Mouse (Mus musculus) forebrain, embryonic 13.5 days (tissue): ENCODE data around the gene Epha3. TPM values are rescaled to one million over a fixed set of nuclear protein-coding genes. Genes with fewer than 3 reads are reported as not detected.

Experiments used
- ATAC-seq: fragments of 200-750 bp; cut with Nextera tagmentation; 2 replicates; pipeline ENCODE4 v1.8.0; 2017
- H3K27ac ChIP-seq: fragments of 300-500 bp; sonication (generic); 2 replicates; pipeline ENCODE4 v1.5.1; 2015; ENCODE audit warnings: inconsistent platforms, mild to moderate bottlenecking, moderate library complexity
- H3K27me3 ChIP-seq: fragments of 300-500 bp; sonication (generic); 2 replicates; pipeline ENCODE4 v1.6.1; 2015; ENCODE audit warnings: mild to moderate bottlenecking, inconsistent platforms
- H3K36me3 ChIP-seq: fragments of 300-500 bp; sonication (generic); 2 replicates; pipeline ENCODE4 v1.6.1; 2015; ENCODE audit warnings: mild to moderate bottlenecking, inconsistent platforms; ENCODE audit not compliant: poor library complexity, severe bottlenecking
- H3K4me1 ChIP-seq: fragments of 300-500 bp; sonication (generic); 2 replicates; pipeline ENCODE4 v1.6.1; 2015; ENCODE audit warnings: inconsistent platforms
- H3K4me2 ChIP-seq: fragments of 300-500 bp; sonication (generic); 2 replicates; pipeline ENCODE4 v1.6.1; 2015; ENCODE audit warnings: inconsistent platforms, mild to moderate bottlenecking, moderate library complexity
- H3K4me3 ChIP-seq: fragments of 300-500 bp; sonication (generic); 2 replicates; pipeline ENCODE4 v1.5.1; 2015; ENCODE audit warnings: mild to moderate bottlenecking, inconsistent platforms
- H3K9ac ChIP-seq: fragments of 300-500 bp; sonication (generic); 2 replicates; pipeline ENCODE4 v1.6.1; 2015; ENCODE audit warnings: mild to moderate bottlenecking, inconsistent platforms
- H3K9me3 ChIP-seq: fragments of 300-500 bp; sonication (generic); replicated peaks from 2 replicates; pipeline ENCODE4 v1.6.1; 2016; ENCODE audit warnings: inconsistent platforms
- WGBS: fragments of 180-500 bp; shearing (Covaris S2); methylation state at CpG from one replicate; pipeline ENCODE4 v1.1.7; 2015; 5-methylcytosine and 5-hydroxymethylcytosine counted together
- polyA plus RNA-seq: library from polyadenylated mRNA; unstranded; fragments of >200 nt; fragmentation: Nextera tagmentation; extraction: Ambion mirVana; gene quantifications from 2 replicates; pipeline ENCODE4 v1.2.1, GENCODE M21; 2015

Gene Epha3
- polyA plus RNA-seq, 1 experiment from 2014 or later, result 86.5 TPM

DNA sequence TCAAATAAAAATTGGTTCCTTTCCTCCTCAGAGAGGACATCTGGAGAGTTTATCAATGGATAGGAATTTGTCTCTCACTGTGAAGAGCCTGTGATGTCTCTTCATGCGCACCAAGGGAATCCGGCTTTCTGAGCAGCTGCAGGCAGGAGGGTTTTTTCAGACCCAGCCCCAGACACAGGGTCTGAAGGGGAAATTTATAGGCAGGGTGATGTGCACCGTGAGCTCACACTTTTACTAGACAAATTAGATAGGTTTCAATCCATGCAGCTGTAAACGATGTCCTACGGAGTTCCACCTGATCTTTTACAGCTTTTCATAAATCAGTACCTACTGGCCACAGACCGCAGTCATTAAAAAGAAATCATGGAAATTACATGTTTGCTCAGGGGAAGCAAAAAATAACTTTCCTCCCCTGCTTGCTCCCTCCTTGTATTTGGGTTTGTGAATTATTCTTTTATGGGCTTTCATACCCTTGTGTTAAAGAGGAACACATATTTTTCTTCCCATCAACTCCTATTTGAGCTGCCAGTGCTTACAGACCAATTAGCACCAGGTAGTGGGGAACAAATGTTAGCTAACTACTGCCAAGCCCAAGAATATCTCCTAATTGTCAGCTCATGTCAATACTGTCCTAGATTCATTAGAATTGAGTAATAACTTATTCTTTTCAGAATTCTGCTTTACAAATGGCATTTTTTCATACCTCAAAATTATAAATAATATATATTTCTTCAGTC, 307.4 kb downstream of the Epha3 start:
- Histone ChIP-seq H3K9ac (no peak overlapping the region), H3K27me3 (no peaks in the 10 kb centered on the region), H3K4me1 (no peaks in the 10 kb centered on the region; the same call in 1 of the 2 replicates), H3K4me3 (no peak overlapping the region), H3K4me2 (no peak overlapping the region), H3K27ac (no peak overlapping the region), H3K36me3 (0 out of 2 replicates have a peak, but pooled peaks cover 5% of the 10 kb centered on the region), H3K9me3 (no peaks in the 10 kb centered on the region)
- 0 out of 2 replicates have a peak, but pooled peaks have one; percentile 38 for ATAC-seq
- 42% methylated on average over 6 of the region's 6 CpGs for WGBS

DNA sequence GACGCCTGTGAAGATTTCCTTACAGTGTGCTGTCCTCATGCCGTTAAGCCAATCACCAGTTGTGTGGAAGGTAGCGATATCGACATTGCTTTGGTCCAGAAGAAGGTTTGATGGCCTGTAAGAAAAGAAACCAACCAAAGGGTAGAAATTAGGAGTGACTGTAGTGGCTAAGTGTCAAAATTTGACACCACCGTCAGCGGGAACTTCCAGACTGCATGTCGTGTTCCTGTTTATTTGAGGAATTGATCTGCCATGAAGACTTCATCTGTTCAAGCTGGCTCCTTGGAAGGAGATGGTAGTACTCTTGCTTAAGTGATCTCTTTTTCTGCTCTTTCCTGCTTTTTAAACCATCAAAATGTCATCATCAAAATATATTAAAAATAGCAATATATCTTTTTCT, 311.4 kb downstream of the Epha3 start:
- no peak overlapping the region for H3K4me2 ChIP-seq
- H3K9me3 ChIP-seq, result no peaks in the 10 kb centered on the region
- H3K27ac ChIP-seq, result no peak overlapping the region
- WGBS, result 94% methylated on average over 7 of the region's 7 CpGs
- H3K36me3 ChIP-seq, result 0 out of 2 replicates have a peak, but pooled peaks cover 5% of the 10 kb centered on the region
- no peak overlapping the region for H3K4me3 ChIP-seq
- ATAC-seq, result no peak
- H3K4me1 ChIP-seq, result no peaks in the 10 kb centered on the region; the same call in 1 of the 2 replicates
- H3K27me3 ChIP-seq, result no peaks in the 10 kb centered on the region
- no peak overlapping the region for H3K9ac ChIP-seq

DNA sequence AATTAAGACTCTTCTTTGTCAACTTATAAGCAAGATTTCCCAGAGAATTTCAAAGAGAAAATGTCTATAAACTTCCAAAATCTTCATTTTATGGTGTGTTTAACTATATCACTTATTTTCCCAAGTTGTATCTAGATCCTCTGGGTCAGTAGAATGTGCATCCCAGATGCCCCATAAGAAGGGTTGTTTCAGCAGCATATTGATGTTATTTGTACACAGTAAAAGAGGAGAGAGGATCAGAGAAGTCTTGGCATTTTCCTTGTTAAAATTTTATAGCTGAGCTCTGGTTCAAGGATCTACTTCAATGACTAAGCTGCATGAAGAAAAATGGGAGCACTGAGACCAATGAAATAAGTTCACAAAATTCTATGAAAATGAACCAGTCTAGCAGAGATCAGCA, 324.5 kb downstream of the Epha3 start:
- Histone ChIP-seq H3K9me3 (no peaks in the 10 kb centered on the region), H3K36me3 (no peaks in the 10 kb centered on the region), H3K4me1 (no peaks in the 10 kb centered on the region), H3K4me2 (no peak overlapping the region), H3K4me3 (no peak overlapping the region), H3K27me3 (no peaks in the 10 kb centered on the region), H3K27ac (no peak overlapping the region), H3K9ac (no peak overlapping the region)
- ATAC-seq, result no peak

DNA sequence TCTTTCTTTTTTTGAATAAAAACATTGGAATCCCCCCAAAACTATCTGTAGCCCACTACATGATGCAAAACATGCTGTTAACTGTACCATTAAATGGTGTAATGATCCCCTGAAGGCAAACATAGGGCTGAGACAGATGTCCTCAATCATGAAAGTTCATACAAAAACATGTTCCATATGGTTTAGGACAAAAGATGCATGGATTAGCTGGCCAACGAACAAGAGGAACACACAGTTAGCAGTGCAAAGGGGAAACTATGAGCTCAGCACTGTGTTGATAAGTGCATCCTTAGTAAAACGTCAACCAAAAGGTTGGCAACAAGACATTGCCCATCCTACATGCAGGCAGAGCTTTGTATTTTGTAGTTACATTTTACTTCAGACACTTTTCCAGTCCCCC, 335.2 kb downstream of the Epha3 start:
- WGBS, result 51% methylated on average over 2 of the region's 2 CpGs
- Histone ChIP-seq H3K9ac (no peak overlapping the region), H3K27me3 (no peaks in the 10 kb centered on the region), H3K9me3 (no peaks in the 10 kb centered on the region), H3K36me3 (no peaks in the 10 kb centered on the region), H3K27ac (no peak overlapping the region), H3K4me1 (no peaks in the 10 kb centered on the region), H3K4me2 (no peak overlapping the region), H3K4me3 (no peak overlapping the region)
- ATAC-seq, result no peak

DNA sequence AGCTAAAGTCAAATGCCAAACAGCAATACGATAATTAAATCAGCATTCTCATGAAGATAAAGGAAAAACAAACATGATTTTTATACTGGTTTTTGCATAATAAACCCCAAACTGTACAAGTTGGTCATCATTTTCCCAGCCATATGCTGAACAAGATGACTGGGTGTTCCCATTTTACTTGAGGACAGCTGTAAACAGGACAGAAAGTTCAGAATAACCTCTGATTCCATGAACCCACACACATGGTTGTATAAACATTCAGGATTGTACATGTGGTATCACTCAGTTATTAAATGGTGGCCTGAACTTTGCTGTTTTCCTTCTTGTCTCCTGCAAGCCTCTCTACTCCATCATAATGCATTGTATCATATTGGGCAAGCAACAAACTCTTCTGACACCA, 346.3 kb downstream of the Epha3 start:
- WGBS, result 94% methylated on average over 1 of the region's 1 CpGs
- Histone ChIP-seq H3K9ac (no peak overlapping the region), H3K4me1 (no peaks in the 10 kb centered on the region), H3K36me3 (no peaks in the 10 kb centered on the region), H3K27ac (no peak overlapping the region), H3K9me3 (no peaks in the 10 kb centered on the region), H3K4me3 (no peak overlapping the region), H3K4me2 (no peak overlapping the region), H3K27me3 (no peaks in the 10 kb centered on the region)
- no peak for ATAC-seq

DNA sequence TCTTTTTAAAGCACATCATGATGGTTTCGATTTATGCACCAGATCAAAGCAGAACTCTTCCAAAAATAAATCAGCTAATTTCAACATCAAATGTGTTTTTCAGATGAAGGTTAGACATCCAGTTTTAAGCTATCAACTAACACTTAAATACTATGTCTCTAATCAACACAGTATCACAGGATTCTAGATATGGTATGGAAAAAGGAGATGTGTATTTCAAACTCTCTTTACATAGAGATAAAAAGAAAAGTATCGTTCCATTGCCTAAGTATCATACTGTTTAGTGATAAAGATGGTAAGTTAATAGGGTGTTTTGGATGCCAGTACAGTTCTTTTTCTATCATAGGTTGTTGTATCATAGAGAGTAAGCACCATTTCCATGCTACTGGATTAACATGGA, 353.9 kb downstream of the Epha3 start:
- Histone ChIP-seq H3K4me3 (no peak overlapping the region), H3K27ac (no peak overlapping the region), H3K4me2 (no peak overlapping the region), H3K4me1 (peaks cover 9% of the 10 kb centered on the region; the same call in 1 of the 2 replicates), H3K27me3 (no peaks in the 10 kb centered on the region), H3K9ac (no peak overlapping the region), H3K9me3 (no peaks in the 10 kb centered on the region), H3K36me3 (no peaks in the 10 kb centered on the region)
- 89% methylated on average over 2 of the region's 2 CpGs for WGBS
- no peak for ATAC-seq

DNA sequence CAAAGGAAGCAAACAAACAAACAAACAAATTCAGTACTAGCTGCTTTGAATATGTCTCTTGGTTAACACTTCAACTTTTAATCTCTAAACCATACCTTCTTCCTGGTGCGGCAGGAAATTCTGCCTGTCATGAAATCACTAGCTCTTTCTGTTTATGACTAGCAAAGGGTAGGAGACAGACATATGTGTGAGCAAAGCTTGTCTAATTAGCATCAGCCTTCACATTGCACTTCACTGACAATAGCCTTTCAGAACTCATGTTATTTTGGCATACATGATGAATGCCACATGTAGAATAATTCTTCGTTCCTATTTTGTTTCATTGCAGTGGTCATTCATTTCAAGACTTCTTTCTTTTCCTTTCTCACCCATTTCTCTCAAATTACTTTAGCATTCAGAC, 357.5 kb downstream of the Epha3 start:
- Histone ChIP-seq H3K9me3 (no peaks in the 10 kb centered on the region), H3K4me1 (peaks cover 11% of the 10 kb centered on the region; the same call in 1 of the 2 replicates), H3K9ac (no peak overlapping the region), H3K4me2 (no peak overlapping the region), H3K36me3 (no peaks in the 10 kb centered on the region), H3K27ac (no peak overlapping the region), H3K27me3 (no peaks in the 10 kb centered on the region), H3K4me3 (no peak overlapping the region)
- WGBS, result 44% methylated on average over 2 of the region's 2 CpGs
- 0 out of 2 replicates have a peak, but pooled peaks have one; percentile 57 for ATAC-seq

DNA sequence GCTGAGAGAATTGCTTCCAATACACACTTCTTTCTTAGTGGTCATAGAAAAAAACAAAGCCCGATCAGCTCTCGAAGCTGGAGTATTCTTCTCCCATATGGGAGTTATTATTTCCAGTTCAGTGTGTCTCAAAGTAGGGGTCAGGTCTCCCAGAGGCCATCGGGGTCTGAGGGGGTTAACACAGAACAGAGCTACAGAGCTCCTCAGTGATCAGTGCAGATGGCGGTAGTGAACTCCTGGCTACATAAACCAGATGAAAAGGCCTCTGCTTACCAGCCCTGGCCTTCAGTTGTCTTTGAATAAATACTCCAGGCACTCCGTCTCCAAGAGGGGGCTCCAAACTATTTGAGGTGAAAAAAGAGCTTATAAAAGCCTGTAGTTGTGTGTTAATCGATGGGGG, 362.5 kb downstream of the Epha3 start:
- no peaks in the 10 kb centered on the region for H3K36me3 ChIP-seq
- WGBS, result 6% methylated on average over 6 of the region's 6 CpGs
- H3K27ac ChIP-seq, result peak overlapping the region; percentile 41; the same call in 1 of the 2 replicates
- no peak overlapping the region for H3K4me2 ChIP-seq
- peak; percentile 87 for ATAC-seq
- H3K9me3 ChIP-seq, result no peaks in the 10 kb centered on the region
- H3K27me3 ChIP-seq, result no peaks in the 10 kb centered on the region
- H3K9ac ChIP-seq, result no peak overlapping the region
- peaks cover 16% of the 10 kb centered on the region; the same call in 1 of the 2 replicates for H3K4me1 ChIP-seq
- H3K4me3 ChIP-seq, result no peak overlapping the region

DNA sequence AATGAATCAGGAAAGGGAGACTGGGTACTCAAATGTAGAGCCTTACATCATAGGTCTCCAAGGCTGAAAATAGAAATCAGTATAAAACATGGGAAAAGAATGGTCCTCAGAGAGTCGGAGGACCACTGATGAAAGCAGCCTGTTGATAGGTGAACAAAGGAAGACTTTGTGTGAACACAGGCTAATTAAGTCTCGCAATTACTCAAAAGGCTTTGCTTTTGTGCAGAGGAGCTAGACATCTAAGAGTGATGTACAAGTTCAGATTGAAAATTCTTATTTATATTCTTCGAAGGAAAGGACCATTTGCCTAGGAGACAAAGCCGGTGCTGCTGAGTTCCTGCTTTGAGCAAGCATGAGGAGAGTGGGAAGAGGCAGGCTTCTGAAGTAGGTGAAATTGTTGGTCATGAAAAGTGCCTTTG, 363.0 kb downstream of the Epha3 start:
- H3K9ac ChIP-seq, result no peak overlapping the region
- no peaks in the 10 kb centered on the region for H3K9me3 ChIP-seq
- H3K27ac ChIP-seq, result peak overlapping the region; percentile 41
- H3K4me3 ChIP-seq, result no peak overlapping the region
- H3K4me1 ChIP-seq, result 0 out of 2 replicates have a peak, but pooled peaks cover 11% of the 10 kb centered on the region
- no peak overlapping the region for H3K4me2 ChIP-seq
- no peaks in the 10 kb centered on the region for H3K27me3 ChIP-seq
- ATAC-seq, result peak; percentile 82
- no peaks in the 10 kb centered on the region for H3K36me3 ChIP-seq
- 6% methylated on average over 4 of the region's 4 CpGs for WGBS
